Mouse (Mus musculus): ENCODE data around the gene Gm2016. TPM values are rescaled to one million over a fixed set of nuclear protein-coding genes. Genes with fewer than 3 reads are reported as not detected.

The Gm2016 gene
- polyA plus RNA-seq (2014; fragmentation: Illumina TruSeq; extraction: RNeasy Lipid Tissue Mini Kit (QIAGEN cat#74804)): not detected

DNA sequence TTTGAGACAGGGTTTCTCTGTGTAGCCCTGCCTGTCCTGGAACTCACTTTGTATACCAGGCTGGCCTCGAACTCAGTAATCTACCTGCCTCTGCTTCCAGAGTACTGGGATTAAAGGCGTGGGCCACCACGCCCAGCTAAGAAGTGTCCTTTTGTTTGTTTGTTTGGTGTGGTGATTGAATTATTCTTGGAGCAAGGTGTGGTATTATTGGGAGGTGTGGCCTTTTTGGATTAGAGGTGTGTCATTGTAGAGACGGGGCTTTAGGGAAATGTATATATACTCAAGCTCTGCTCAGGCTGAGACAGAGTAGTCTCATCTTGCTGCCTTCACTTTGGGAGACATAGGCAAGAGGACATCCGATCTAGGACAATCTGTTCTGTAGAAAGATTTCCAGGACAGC is at the start of gene Gm2016:
TSS of gene Gm2016 (plus strand) at position 301 of the 400 bp plus-strand sequence.

DNA sequence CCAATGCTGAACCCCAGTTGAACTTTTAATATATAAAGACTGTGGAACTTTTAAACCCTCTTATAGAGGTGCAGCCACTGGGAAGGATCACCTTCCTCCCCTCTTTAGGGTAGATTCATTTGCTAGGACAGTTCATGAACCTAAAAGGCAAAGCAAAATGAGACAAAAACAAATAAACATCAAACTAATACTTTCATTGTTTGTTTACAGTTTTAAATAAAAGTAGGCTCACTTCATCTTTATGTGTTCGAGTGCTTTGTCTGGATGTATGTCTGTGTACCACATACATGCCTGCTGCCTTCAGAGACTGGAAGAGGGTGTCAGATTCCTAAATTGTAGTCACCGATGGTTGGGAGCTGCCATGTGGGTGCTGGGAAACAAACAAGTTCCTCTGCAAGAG is 31.6 kb upstream of the Gm2016 start, which contains the start of gene Gm2001:
TSS of gene Gm2001 (minus strand) at position 101 of the 400 bp plus-strand sequence.

DNA sequence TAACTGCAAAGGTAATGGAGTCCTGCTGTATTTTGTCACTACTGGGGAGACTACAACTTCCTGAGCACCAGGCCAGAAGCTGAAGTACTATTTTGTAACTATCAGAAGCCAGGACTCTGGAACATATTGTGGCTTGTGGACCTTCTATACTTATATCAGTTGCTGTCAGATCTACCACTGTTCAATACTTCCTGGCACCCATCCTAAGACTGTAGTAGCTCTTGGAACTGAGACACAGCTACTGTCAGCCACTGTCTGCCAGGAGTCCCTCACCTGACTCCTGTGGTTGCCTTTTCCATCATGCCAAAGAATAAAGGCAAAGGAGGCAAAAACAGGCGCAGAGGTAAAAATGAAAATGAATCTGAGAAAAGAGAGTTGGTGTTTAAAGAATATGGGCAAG is 21.2 kb downstream of the Gm2016 start, which contains the start of gene Gm2022:
TSS of gene Gm2022 (plus strand) at position 301 of the 400 bp plus-strand sequence.

DNA sequence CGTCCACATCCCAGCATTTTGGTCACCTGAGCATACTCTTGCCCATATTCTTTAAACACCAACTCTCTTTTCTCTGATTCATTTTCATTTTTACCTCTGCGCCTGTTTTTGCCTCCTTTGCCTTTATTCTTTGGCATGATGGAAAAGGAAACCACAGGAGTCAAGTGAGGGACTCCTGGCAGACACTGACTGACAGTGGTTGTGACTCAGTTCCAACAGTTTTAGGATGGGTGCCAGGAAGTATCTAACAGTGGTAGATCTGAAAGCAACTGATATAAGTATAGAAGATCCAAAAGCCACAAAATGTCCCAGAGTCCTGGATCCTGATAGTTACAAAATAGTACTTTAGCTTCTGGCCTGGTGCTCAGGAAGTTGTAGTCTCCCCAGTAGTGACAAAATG is 45.8 kb downstream of the Gm2016 start, which contains the start of gene Gm2035:
TSS of gene Gm2035 (minus strand) at position 137 of the 400 bp plus-strand sequence.

Other genes starting within 250 kb of the Gm2016 start
- not detected for gene Gm16381, start 229.5 kb upstream of the Gm2016 start, polyA plus RNA-seq (2014; fragmentation: Illumina TruSeq; extraction: RNeasy Lipid Tissue Mini Kit (QIAGEN cat#74804))
- gene Gm21319, start 98.3 kb upstream of the Gm2016 start, polyA plus RNA-seq (2014; fragmentation: Illumina TruSeq; extraction: RNeasy Lipid Tissue Mini Kit (QIAGEN cat#74804)): not detected
- not detected for gene Gm21936, start 78.6 kb upstream of the Gm2016 start, polyA plus RNA-seq (2014; fragmentation: Illumina TruSeq; extraction: RNeasy Lipid Tissue Mini Kit (QIAGEN cat#74804))
- gene BB287469, start 57.5 kb upstream of the Gm2016 start, polyA plus RNA-seq (2014; fragmentation: Illumina TruSeq; extraction: RNeasy Lipid Tissue Mini Kit (QIAGEN cat#74804)): not detected
- not detected for gene Gm2001, start 31.7 kb upstream of the Gm2016 start, polyA plus RNA-seq (2014; fragmentation: Illumina TruSeq; extraction: RNeasy Lipid Tissue Mini Kit (QIAGEN cat#74804))
- not detected for gene Gm2022, start 21.3 kb downstream of the Gm2016 start, polyA plus RNA-seq (2014; fragmentation: Illumina TruSeq; extraction: RNeasy Lipid Tissue Mini Kit (QIAGEN cat#74804))
- not detected for gene Gm2035, start 45.8 kb downstream of the Gm2016 start, polyA plus RNA-seq (2014; fragmentation: Illumina TruSeq; extraction: RNeasy Lipid Tissue Mini Kit (QIAGEN cat#74804))
- 95.4 TPM for gene Gm2042, start 80.0 kb downstream of the Gm2016 start, polyA plus RNA-seq (2014; fragmentation: Illumina TruSeq; extraction: RNeasy Lipid Tissue Mini Kit (QIAGEN cat#74804))
- not detected for gene Gm2075, start 137.8 kb downstream of the Gm2016 start, polyA plus RNA-seq (2014; fragmentation: Illumina TruSeq; extraction: RNeasy Lipid Tissue Mini Kit (QIAGEN cat#74804))
- not detected for gene Gm6803, start 144.7 kb downstream of the Gm2016 start, polyA plus RNA-seq (2014; fragmentation: Illumina TruSeq; extraction: RNeasy Lipid Tissue Mini Kit (QIAGEN cat#74804))
- not detected for gene Gm2056, start 152.9 kb downstream of the Gm2016 start, polyA plus RNA-seq (2014; fragmentation: Illumina TruSeq; extraction: RNeasy Lipid Tissue Mini Kit (QIAGEN cat#74804))
- gene Gm16368, start 209.6 kb downstream of the Gm2016 start, polyA plus RNA-seq (2014; fragmentation: Illumina TruSeq; extraction: RNeasy Lipid Tissue Mini Kit (QIAGEN cat#74804)): not detected

Data from ovary, adult 10 weeks (tissue).